Mouse (Mus musculus): ENCODE results near the gene Atxn7l2. TPM values are rescaled to one million over a fixed set of nuclear protein-coding genes. Genes with fewer than 3 reads are reported as not detected.

Gene Atxn7l2
- polyA plus RNA-seq, 2 experiments, result 1.7 to 2.2 TPM

DNA sequence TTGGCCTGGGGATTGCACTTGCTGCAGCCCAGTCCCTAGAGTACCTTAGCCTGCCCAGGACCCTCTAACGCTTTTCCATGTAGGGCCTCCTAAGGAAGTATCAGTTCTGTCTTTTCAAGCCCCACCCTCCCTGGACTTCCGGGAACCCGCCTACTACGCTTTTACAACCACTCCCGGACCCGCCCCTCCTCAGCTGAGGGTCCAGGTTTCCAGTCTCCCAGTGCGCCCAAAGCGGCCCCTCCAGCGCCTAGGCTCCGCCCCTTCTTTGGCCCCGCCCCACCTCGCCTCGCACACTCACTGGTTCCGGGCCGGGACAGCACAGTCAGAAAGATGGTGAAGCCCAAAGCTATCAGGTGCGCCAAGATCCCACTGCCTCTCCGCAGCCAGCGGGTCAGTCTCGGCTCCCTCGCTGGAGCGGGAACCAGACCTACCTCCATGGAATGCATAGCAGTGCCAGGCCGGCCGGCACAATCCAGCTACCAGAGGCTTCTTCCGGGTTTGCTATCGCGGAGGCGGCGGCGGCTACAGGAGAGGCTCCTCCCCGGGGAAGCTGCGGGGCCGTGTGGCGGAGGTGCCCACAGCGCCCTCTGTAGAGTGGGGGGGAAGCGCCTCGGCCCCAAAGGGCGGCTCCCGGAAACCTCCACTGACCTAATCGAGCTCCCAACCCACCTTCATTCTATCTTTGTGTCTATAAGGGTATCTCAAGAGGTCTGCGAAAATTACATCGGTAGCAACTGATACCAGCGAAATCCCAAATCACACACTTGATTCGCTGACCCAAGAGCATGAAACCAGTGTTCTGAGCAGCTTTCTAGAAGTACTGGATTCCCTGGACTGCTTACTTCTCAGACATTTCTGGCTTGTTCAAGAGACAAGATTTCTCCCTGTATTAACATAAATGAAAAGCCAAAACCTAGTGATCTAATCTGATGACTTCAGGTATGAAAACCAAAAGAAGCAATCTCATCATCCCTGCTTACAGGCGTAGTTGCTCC, 10.1 kb downstream of the Atxn7l2 start, which contains the start of gene Cyb561d1:
Gene Cyb561d1, minus strand, starts transcription at position 884 of the 995 bp plus-strand sequence.
- ATAC-seq (ENCODE audit: insufficient read depth), result peak; percentile 95
- WGBS (ENCODE audit: insufficient replicate concordance), result 2% methylated on average over 44 of the region's 44 CpGs

DNA sequence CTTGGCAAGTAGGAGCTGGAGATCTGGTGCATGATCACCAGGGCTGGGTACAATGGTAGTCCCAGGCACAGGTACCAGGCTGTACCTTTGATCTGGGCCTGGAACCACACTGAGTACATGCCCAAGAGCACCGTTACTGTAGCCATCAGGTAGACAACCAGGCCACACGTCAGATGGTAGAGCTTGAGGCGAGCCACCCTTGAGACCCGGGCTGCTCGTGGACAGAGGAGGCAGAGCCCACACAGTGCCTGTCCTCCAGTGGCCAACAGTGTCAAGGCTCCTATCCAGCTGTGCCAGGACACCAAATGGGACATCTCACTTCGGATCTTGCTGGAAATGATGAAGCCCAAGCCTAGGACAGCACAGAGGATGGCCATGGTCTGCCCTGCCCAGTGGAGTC, 11.5 kb downstream of the Atxn7l2 start:
- Histone ChIP-seq H3K9ac (replicated peaks) (no peak overlapping the region), H3K27me3 (ENCODE audit: control insufficient read depth, insufficient read depth, low read length) (no peaks in the 10 kb centered on the region), H3K9me3 (ENCODE audit: control insufficient read depth, low read length) (no peaks in the 10 kb centered on the region), H3K27ac (no peak overlapping the region; the same call in 1 of the 2 replicates), H3K4me3 (ENCODE audit: insufficient read depth in 1 of 2, low read depth in 2 of 2, low read length in 2 of 2) (no peak overlapping the region; a peak in 1 of 4 replicates), H3K4me2 (ENCODE audit: low read depth) (peak overlapping the region; percentile 76), H3K4me1 (replicated peaks; ENCODE audit: control insufficient read depth in 2 of 2, insufficient read depth in 2 of 2, low read length in 1 of 2) (peaks cover 11 to 16% of the 10 kb centered on the region in 2 experiments), H3K36me3 (replicated peaks; ENCODE audit: control insufficient read depth, insufficient read depth, low read depth) (no peaks in the 10 kb centered on the region)
- TF ChIP-seq EP300 (IDR thresholded peaks at IDR 0.05; ENCODE audit: low read depth) (no peak), CTCF (IDR thresholded peaks at IDR 0.05; ENCODE audit: low read depth) (no peak)
- ATAC-seq (ENCODE audit: insufficient read depth), result no peak
- DNase-seq (ENCODE audit: low read depth in 3 of 3, low spot score in 3 of 3), result no peak
- 82% methylated on average over 6 of the region's 6 CpGs for WGBS (ENCODE audit: insufficient replicate concordance)

More for the DNA sequence above, 10.1 kb downstream of the Atxn7l2 start, which contains the start of gene Cyb561d1:
- Histone ChIP-seq H3K4me3 (ENCODE audit: insufficient read depth in 1 of 2, low read depth in 2 of 2, low read length in 2 of 2) (peak within 1 kb of the TSS; percentile 72 to 85), H3K9me3 (ENCODE audit: control insufficient read depth, low read length) (no peaks in the 10 kb centered on the region), H3K4me1 (replicated peaks; ENCODE audit: control insufficient read depth in 2 of 2, insufficient read depth in 2 of 2, low read length in 1 of 2) (peaks cover 11 to 15% of the 10 kb centered on the region in 2 experiments), H3K27ac (peak within 1 kb of the TSS; percentile 85), H3K27me3 (ENCODE audit: control insufficient read depth, insufficient read depth, low read length) (no peaks in the 10 kb centered on the region), H3K9ac (replicated peaks) (peak within 1 kb of the TSS; percentile 77), H3K4me2 (ENCODE audit: low read depth) (peak within 1 kb of the TSS; percentile 76), H3K36me3 (replicated peaks; ENCODE audit: control insufficient read depth, insufficient read depth, low read depth) (no peaks in the 10 kb centered on the region)
- peak; percentile 85 to 90 (median 85) for DNase-seq (ENCODE audit: low read depth in 3 of 3, low spot score in 3 of 3)
- TF ChIP-seq CTCF (IDR thresholded peaks at IDR 0.05; ENCODE audit: low read depth) (peak; percentile 88), EP300 (IDR thresholded peaks at IDR 0.05; ENCODE audit: low read depth) (no peak)

DNA sequence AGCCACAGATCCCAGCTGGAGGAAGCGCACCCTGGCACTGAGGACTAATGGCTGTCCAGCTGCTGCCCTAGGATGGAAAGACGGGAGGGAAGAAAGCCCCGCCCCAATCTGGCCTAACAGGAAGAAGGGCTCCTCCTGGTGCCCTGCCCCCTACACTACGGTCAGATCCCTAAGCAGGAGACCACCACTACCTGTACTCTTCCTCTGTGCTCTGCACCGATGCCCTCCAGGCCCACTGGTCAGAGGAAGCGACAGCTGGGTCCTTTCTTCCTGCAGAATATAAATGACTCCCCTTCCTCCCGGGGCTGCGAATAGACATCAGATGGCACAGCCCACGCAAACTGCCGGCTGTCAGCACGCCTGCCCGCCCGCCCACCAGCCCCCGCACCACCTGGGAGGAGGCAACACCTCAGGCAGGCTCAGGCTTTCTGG, 13.7 kb downstream of the Atxn7l2 start:
- H3K4me3 ChIP-seq (ENCODE audit: insufficient read depth in 1 of 2, low read depth in 2 of 2, low read length in 2 of 2), result no peak overlapping the region
- 54% methylated on average over 14 of the region's 14 CpGs for WGBS (ENCODE audit: insufficient replicate concordance)
- no peaks in the 10 kb centered on the region for H3K36me3 ChIP-seq (replicated peaks; ENCODE audit: control insufficient read depth, insufficient read depth, low read depth)
- no peak overlapping the region for H3K4me2 ChIP-seq (ENCODE audit: low read depth)
- TF ChIP-seq EP300 (IDR thresholded peaks at IDR 0.05; ENCODE audit: low read depth), result no peak
- TF ChIP-seq CTCF (IDR thresholded peaks at IDR 0.05; ENCODE audit: low read depth), result no peak
- ATAC-seq (ENCODE audit: insufficient read depth) (no peak), DNase-seq (ENCODE audit: low read depth in 3 of 3, low spot score in 3 of 3) (no peak)
- no peak overlapping the region for H3K9ac ChIP-seq (replicated peaks)
- H3K27ac ChIP-seq, result no peak overlapping the region
- no peaks in the 10 kb centered on the region for H3K27me3 ChIP-seq (ENCODE audit: control insufficient read depth, insufficient read depth, low read length)
- H3K9me3 ChIP-seq (ENCODE audit: control insufficient read depth, low read length), result no peaks in the 10 kb centered on the region
- H3K4me1 ChIP-seq (replicated peaks; ENCODE audit: control insufficient read depth in 2 of 2, insufficient read depth in 2 of 2, low read length in 1 of 2), result peaks cover 11 to 16% of the 10 kb centered on the region in 2 experiments

DNA sequence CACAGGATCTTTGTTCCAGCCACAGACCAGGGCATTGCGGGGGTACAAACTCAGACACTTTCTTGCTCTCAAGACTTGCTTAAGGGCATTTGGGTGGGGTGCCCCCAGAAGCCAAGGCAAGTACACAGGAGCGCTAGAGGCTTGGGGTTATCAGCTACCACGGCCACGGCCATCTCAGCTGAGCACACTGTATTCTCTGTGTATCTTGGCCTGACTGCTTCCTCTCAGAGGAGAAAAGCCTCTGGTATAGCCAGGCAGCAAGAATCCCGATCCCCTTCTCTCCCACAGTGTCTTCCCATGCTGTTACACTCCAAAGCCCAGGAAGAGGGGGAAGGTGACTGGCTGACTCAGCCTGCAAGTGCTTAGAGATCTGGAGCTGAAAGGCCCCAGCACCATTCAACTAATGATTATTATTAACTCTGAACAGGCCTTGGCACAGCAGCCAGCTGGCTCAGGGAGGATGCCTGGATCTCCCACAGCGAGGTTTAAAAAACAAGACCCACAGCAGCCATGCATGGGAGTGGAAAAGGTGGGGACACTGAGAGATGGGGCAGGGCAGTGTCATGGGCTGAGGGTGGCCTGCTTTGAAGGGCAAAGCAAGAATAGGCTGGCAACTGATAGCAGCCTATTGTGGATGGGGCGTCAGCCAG, 14.7 kb downstream of the Atxn7l2 start:
- peaks cover 8 to 16% of the 10 kb centered on the region in 2 experiments for H3K4me1 ChIP-seq (replicated peaks; ENCODE audit: control insufficient read depth in 2 of 2, insufficient read depth in 2 of 2, low read length in 1 of 2)
- 41% methylated on average over 7 of the region's 7 CpGs for WGBS (ENCODE audit: insufficient replicate concordance)
- H3K27ac ChIP-seq, result no peak overlapping the region
- no peak overlapping the region for H3K9ac ChIP-seq (replicated peaks)
- no peaks in the 10 kb centered on the region for H3K27me3 ChIP-seq (ENCODE audit: control insufficient read depth, insufficient read depth, low read length)
- no peak overlapping the region for H3K4me3 ChIP-seq (ENCODE audit: insufficient read depth in 1 of 2, low read depth in 2 of 2, low read length in 2 of 2)
- DNase-seq (ENCODE audit: low read depth in 3 of 3, low spot score in 3 of 3), result no peak
- H3K4me2 ChIP-seq (ENCODE audit: low read depth), result no peak overlapping the region
- no peaks in the 10 kb centered on the region for H3K9me3 ChIP-seq (ENCODE audit: control insufficient read depth, low read length)
- no peaks in the 10 kb centered on the region for H3K36me3 ChIP-seq (replicated peaks; ENCODE audit: control insufficient read depth, insufficient read depth, low read depth)
- no peak for ATAC-seq (ENCODE audit: insufficient read depth)
- TF ChIP-seq EP300 (IDR thresholded peaks at IDR 0.05; ENCODE audit: low read depth) (no peak), CTCF (IDR thresholded peaks at IDR 0.05; ENCODE audit: low read depth) (no peak)

Measured in liver, embryonic 14.5 days (tissue).